Mouse (Mus musculus) c-Kit-negative CD71-positive TER-119-positive erythroid progenitor cells, embryonic 14.5 days (primary cell): ENCODE data around the gene Borcs5.

Experiments
- DNase-seq: peaks from one replicate; pipeline ENCODE4 v3.0.0-alpha.2; 2013; ENCODE audit warnings: low read depth, low spot score

The Borcs5 gene

DNA sequence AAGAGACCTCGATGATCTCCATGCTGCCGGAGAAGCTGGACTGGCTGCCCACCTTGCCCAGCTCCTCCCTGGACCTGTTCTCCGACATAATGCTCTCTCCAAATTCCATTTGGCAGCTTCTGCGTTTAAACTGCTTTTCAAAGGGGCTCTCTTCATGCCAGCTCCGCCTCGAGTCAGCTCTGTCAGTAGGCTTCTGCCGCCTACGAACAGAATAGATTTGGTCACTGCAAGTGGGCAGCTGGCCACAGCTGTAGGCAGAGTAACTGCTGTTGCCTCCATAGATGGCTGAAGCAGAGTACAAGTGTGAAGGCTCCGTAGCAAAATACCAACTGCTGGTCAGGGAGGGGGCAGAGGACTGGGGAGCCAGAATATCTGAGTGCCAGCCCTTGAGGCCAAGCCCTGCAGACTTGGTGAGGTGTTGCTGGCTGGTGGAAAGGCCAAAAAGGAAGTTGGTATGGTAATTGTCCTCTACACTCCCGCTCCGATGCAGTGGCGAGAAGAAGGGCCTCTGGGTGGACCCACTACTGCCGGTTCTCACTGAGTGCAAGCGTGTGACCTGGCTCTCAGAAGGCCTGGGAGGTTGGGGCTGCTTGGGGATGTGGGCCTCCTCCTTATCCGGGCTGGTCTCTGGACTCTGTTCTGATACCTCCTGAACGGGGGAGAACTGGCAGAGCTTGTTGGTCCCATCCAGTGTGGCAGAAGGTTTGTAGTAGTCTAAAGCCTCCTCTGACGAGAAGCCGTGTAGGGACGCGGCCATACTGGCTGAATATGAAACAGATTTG is 78.8 kb downstream of the Borcs5 start:
- no peak for DNase-seq

DNA sequence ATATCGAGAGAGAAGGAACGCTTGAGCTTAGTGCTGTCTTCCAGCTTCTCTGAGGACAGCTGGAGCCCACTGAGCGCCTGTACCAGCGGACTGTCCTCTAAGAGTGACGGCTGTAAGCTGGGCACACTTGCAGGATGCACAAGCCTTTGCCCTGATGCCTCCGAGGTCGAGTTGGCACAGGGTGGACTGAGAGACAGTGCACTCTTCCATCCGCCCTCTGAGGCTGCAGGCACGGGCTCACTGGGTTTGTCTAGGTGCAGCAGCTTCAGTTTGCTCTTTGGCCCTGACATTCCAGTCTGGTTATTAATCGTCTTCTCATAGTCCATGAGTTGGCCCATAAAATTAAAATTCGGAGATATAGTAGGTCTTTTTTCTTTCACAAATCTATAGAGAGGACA is 79.4 kb downstream of the Borcs5 start:
- DNase-seq: no peak

DNA sequence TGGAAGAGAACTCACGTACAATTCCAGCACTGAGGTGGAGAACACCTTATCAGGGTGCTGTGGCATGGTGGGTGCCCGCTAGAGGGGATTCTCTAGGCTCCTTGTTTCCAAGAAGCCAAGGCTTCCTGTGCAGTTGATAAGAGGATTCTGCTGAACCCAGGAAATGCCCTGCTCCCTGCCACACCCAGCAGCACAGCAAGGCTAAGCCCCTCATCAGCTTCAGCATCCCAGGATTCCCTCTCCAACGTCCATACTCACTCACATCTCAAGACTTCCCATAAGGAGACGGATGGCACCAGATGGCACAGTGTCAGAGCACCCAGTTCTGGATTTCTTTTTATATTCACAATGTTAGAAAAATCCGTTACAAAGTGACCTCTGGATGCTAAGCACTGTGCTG is 79.8 kb downstream of the Borcs5 start:
- DNase-seq: no peak

DNA sequence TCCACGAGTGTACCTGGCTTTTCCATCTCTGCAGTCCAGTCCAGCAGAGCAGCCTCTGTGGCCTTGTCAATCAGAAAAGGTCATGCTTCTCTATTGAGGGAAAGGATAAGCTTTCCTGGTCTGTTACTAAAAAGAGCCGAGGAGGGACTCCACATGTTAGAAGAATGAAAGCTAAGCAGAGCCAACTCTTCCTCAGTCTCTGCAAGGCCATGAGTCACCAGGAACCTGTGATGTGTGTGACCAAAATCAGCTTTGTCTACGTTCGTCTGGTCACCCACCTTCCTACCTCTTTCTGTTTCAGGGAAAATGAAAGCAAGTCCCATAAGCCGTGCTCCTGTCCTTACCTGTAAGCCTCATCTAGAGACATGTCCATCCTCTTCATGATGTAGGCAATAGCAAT is 80.8 kb downstream of the Borcs5 start:
- no peak for DNase-seq

DNA sequence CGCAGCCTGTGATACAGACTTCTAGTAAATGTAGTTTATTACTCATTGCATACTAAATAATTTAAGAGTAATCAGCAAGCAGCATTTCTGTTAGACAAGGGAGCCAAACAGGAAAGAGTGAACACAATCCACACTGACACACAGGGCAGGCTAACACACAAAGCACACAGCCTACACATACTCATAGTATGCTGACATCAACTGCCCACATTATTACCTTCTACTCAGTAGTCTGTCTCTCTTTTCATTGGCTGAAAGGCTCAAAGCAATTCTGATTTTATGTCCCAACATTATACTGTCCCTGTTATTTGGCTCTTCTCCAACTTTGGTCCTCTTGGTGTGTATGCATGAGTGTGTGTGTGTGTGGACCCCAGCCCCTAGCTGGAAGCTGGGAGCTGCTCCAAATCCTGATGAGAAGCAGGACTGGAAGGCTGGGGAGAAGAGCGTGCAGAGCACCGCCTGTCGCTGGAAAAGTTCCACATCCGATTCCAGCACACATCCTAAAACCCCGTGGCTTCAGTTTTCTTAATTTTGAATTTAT is 82.5 kb downstream of the Borcs5 start:
- DNase-seq: no peak

DNA sequence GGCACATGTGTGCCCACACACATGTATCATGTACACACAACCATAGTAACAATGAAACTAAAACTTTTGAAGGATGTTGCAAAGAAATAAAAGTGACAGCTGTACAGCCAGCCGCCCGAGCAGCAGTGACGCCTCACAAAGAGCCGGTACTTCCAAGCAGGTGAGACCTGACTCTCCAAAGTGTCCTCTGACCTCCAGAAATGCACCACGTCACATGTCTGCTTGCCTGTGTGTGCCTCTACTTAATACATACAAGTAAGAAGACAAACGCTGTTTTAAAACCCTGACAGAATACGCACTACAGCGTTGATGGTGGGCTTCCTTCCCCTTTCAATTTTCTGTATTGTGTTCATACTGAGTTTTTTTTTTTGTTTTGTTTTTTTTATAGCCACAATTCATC is 83.6 kb downstream of the Borcs5 start:
- no peak for DNase-seq

DNA sequence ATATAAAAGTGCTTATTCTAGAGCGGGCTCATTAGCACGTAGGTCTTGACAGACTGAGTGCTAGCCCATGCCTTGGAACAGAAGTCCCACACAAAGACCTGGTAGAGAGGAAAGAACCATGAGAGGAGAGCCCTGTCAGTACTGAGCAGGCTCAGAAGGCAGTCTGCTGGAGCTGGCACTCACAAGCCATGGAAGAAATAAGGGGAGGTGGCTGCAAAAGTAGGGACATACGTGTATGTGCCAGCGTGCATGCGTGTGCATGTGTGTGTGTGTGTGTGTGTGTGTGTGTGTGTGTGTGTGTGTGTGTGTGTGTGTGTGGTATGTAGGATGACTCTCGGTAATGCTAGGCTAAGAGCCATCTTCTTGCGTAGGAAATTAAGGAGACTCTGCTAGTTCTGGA is 84.0 kb downstream of the Borcs5 start:
- no peak for DNase-seq

DNA sequence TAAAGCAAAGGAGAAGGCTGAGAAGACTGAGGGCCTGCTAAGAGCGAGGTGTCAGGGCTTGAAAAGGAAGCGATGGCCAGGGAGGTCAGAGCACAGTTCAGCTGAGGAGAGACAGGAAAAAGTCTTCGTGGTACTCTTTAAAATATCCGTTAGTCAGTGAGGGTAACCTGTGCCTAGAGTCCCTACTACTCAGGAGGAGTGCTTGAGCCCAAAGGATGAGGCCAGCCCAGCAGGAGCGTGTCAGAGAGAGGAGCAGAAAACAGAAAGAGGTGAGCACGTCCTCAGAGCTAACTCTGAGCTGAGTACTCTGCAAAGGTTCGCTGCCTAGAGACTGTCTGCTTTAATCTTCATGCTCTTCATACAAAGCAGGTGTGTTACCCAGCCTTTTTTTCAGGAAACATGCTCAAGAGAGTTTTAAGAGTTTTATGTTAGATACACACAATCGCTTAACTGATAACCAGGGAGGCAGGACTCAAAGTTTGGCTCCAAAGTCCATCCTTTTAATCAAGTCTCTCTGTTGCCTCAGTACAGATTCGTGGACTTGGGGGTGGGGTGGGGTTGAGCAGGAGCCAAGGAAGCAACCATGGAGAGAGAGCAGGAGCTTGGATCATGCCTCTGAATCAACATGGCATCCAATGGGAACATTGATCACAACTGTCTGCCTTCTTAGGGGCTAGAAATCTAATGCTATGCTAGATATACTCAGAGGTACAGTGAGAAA is 84.7 kb downstream of the Borcs5 start:
- DNase-seq: no peak

DNA sequence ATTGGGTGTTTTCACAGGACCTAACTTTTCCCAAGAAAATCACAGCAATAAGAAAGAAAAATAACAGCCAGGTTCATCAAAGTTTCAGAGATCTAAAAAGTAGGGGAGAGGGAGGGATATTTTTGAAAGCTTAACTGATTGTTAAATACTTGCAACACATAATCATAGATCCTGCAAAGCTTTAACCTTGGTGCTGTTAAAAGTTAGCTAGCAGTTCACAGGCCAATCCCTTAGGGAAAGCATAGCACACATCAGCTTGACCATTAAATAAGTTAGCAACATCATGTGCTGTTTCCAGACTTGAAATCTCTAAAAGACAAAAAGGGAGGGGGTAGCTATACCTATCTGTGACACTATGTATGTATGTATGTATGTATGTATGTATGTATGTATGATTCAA is 86.1 kb downstream of the Borcs5 start:
- no peak for DNase-seq

DNA sequence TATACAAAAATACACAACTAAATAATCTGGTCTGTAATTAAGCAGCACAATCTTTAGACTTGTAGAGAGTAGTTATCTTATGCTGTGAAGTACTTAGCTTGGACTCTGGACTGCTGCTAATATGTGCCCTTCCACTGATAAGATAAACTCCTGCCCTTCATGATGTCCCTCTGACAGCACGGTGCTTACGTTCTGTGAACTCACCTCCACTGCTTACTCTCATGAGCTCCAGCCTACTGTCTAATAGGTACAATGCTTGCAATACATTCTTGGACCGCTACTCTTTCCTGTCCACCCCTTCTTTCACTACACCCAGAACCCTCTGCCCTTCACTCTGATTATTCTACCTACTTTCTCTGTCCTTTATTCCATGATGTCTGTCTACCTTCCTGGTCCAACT is 91.7 kb downstream of the Borcs5 start:
- DNase-seq: no peak

DNA sequence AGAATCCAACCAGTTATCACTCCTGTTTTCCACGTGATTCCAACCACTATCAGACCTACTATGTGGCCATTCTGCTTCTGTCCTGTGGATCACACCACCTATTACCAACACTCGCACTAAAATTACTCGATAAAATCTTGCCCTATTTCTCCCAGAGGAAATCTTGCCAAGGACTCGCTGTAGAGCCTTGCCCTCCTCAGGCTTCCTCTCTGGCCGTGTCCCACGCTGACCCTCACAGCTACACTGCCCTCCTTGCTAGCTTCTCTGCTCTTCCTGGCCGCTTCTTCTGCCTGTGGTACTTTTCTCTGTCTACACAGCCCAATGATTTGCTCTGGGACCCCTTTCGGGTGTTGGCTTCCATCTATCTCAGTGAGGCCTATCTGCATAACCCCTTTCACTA is 93.5 kb downstream of the Borcs5 start:
- no peak for DNase-seq

DNA sequence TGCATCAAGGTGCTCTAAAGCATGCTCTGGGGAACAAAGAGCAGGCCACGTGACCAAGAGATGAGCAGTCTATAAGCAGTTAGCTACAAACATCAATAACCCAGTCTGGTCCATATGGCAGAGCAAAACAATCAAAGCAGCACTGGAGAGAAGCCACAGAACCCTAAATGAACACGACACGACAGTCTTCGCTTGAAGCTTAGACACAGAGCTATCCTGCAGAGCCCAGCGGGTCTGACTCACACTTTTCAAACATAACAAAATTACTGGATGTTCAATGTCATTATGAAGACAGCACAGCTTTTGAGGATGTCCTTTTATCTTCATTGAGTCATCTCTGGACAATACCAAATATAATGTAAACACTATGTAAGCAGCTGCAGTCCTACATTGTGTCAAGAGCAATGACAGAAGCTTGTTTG is 94.5 kb downstream of the Borcs5 start:
- no peak for DNase-seq

DNA sequence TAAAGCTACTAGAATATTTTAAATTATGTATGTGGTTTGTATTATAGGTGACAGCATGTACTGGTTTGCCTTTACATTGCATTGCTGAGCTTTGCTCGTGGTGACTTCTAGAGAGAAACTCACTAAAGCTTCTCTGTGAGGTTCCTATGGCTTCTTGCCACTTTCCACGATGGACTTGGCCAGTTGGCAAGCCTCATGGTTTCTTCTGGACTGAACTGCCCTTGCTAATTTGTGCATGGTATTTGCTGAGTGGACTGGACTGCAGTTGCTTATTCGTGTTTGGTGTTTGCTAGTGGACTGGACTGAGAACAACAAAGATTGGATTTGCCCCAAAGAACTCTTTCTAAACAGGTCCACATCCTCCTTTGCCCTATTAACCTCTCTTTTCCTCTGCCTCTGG is 97.5 kb downstream of the Borcs5 start:
- no peak for DNase-seq

DNA sequence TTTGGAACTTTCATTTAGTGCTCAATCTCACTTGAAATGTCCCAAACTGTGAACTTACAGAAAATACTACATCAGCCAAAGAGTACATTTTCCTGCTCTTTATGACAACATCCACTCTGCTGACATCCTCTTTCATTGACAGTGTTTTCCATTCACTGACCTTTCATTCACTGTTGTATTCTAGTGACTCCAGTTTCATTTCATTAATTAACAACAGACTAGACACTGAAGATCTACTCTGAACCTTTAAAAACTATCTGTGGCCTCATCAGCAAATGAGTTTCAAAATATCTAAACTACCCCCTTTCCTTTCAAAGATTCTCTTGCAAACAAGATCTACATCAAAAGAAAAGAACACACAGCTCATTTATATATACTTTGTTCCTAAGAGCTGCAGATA is 104.3 kb downstream of the Borcs5 start:
- DNase-seq: no peak

DNA sequence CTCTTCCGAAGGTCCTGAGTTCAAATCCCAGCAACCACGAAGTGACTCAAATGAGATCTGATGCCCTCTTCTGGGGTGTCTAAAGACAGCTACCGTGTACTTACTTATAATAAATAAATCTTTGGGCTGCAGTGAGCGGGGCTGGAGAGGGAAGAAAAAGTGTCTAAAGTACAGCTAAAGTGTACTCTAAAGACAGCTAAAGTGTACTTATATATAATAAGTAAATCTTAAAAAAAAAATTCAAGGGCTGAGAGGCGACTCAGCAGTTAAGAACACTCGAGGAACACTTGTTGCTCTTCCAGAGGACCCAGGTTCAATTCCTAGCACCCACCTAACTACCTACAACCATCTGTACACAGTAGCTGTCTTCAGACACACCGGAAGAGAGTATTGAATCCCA is 106.6 kb downstream of the Borcs5 start:
- no peak for DNase-seq

DNA sequence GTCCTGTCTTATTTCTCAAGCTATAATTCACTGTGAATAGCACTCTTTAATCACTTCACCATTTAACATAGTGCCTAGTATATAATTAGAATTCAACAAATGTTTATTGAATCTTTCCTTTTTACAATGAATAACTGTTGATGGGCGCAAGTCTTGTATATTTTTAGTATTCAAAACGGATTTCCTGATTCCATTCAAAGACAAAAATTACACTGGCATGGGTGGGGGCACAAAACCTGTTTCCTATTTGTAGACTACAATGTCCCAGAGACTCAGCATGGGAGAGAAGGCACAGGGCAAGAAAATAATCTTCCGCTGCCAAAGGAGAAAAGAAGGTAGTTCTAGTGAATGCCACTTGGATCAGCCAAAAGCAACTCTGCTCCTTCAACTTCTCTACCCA is 108.8 kb downstream of the Borcs5 start:
- no peak for DNase-seq

DNA sequence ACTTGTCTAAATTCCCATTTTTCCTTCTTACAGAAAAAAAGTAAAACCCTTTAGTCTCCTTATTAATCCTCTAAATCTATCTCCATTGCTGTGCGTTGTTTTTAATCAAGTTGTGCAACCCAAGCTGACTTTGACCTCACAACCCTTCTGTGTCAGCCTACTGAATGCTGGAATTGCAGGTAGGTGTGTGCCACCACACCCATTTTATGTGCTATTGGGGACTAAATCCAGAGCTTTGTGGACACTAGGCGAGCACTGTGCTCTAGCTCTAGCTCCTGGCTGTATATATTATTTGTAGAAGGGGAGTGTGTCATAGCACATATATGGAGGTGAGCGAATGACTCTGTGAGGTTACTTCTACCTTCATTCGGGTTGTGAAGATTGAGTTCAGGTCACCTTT is 111.8 kb downstream of the Borcs5 start:
- DNase-seq: no peak

DNA sequence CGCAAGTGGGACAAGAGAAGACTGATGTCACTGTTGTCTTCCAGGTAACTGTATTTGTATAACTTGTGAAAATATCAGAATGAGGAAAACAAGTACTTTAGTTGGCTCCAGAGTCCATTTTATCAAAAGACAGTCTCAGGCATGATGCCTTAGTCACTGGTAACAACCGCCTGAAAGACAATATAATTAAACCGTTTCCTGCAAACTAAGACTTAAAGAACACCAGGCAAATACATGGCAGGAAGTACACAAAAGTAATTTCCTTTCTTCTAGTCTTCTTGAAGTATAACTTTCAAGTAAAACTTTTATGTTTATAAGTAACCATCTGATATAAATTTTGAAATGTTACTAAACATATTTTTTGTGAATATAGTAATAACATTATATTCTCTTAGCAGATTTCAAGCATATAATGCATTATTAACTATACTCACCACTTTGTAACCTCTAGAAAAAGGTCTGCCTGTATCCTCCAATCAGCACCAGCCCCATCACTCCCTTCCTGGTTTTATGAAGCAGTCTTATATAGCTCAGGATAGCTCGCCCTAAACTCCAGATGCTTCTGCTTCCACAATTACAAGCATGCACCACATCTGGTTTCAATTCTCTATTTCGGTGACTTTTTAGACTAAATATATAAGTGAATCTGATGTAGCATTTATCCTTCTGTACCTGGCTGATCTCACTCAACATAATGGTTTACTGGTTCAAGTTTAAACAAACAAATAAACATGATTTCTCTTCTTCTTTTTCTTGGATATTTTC is 112.8 kb downstream of the Borcs5 start:
- DNase-seq: no peak

DNA sequence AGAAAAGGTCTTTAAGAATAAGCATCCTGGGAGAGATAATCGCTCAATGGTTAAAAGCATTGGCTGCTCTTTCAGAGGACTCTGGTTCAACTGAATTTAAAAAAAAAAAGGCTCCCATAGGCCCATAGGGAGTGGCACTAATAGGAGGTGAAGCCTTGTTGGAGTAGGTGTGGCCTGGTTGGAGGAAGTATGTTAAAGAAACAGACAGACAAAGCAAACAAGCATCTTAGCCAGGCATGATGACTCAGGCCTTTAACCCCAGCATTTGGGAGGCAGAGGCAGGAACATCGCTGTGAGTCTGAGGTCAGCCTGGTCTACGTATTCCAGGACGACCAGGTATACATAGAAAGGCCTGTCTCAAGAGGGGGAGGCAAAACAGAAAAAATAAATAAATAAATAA is 114.1 kb downstream of the Borcs5 start:
- peak; percentile 15 for DNase-seq

DNA sequence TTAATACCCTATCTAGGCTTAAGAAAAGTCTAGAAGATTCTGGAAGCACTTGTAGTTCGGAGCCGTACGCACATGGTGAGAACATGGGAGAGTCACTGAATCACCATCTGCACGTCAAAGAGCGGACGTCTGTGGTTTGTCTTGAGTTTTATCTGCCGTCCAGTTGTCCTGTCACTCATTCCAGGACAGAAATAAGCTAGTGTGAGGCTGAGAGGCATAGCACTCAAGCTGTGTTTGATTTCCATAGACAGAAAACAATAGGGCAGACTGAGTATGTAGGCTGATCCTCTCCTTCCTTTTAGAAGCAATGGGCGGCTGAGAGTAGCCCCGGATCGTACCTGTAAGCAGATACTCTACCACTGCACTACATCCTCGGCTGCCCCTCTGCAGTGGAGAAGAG is 114.5 kb downstream of the Borcs5 start:
- no peak for DNase-seq

DNA sequence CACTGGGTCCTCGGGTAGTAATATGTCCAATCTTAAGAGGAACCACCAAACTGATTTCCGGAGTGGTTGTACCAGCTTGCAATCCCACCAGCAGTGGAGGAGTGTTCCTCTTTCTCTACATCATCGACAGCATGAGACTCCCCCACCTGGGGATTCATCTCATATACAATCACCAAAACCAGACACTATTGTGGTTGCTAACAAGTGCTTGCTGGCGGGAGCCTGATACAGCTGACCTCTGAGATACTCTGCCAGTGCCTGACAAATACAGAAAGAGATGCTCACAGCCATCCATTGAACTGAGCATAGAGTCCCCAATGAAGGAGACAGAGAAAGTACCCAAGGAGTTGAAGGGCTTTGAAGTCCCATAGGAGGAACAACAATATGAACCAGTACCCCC is 116.7 kb downstream of the Borcs5 start:
- no peak for DNase-seq
